In the genomic region with DNA sequence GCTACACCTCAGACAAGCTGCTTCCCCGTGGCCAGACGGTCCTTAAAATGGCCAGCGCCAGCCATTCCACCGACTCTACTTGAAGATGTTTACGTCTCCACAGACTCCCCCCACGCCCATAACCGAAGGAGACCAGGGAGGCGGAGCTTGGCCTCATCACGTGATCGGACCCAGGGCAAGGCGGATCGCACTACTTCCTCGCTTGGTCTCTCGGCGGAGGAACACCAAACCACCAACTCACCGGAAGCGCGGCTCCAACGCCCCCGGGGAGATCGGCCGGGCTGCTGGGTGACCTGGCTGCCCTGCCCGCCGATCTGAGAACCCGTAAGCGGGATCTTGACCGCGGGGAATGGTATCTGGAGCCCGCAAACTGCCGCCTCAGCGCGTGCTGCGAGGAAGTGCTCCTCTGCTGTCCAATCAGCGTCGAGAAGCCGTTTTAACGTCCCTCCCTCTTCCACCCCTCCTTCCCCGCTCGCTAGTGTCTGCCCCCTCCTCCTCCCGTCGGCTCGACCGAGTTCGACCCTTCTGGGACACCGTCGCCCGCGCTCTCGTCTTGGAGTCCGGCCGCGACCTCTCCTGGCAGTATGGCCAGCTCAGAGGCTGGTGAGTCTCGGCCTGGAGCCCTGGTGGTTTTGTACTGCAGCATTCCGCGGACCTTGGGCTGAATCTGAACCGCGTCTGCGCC, we compare ENCODE assay signal across 8 mouse cellular contexts. TPM values are rescaled to one million over a fixed set of nuclear protein-coding genes. Genes with fewer than 3 reads are reported as not detected.
DNase-seq lines count a peak whose midpoint lies in the region; ATAC-seq lines count a peak whose summit lies in the region.

Gene Ddx5 (minus strand): TSS at position 411 of the 685 bp plus-strand sequence.
Gene Cep95 (plus strand): TSS at position 478 of the 685 bp plus-strand sequence.

- peak within 1 kb of the TSS; percentile 99 for H3K27ac ChIP-seq in hindbrain, embryonic 13.5 days

- peaks cover 37% of the 10 kb centered on the region for H3K36me3 ChIP-seq in hindbrain, embryonic 13.5 days

- ATAC-seq in hindbrain, embryonic 13.5 days (ENCODE audit: low FRiP score): peak; percentile 91

- under 1% methylated on average over 58 of the region's 58 CpGs for WGBS in hindbrain, embryonic 13.5 days

- H3K4me3 ChIP-seq in hindbrain, embryonic 13.5 days: peak within 1 kb of the TSS; percentile 89

- H3K27me3 ChIP-seq in hindbrain, embryonic 13.5 days: no peaks in the 10 kb centered on the region

- H3K4me1 ChIP-seq in hindbrain, embryonic 13.5 days (replicated peaks): peaks cover 32% of the 10 kb centered on the region

- peak; percentile 98 for DNase-seq in T-cell, adult 2 months (ENCODE audit: low spot score)
- peak; percentile 98 to 99 for DNase-seq in cerebellum, postnatal 25 days
- DNase-seq in frontal cortex, postnatal 14 days (ENCODE audit: low spot score in 2 of 2): peak; percentile 93 to 97
- peak in 1 of 2 experiments; percentile 97 for DNase-seq in layer of hippocampus, postnatal 14 days (ENCODE audit: low spot score in 2 of 2)
- DNase-seq in lung, postnatal 10 days: peak; percentile 99
- DNase-seq in ovary, postnatal 14 days (ENCODE audit: low spot score): peak; percentile 94
- DNase-seq in thymus, postnatal 25 days: peak; percentile 99

- H3K4me2 ChIP-seq in hindbrain, embryonic 13.5 days: peak within 1 kb of the TSS; percentile 75

- H3K9me3 ChIP-seq in hindbrain, embryonic 13.5 days: no peaks in the 10 kb centered on the region

- H3K9ac ChIP-seq in hindbrain, embryonic 13.5 days: peak within 1 kb of the TSS; percentile 100

RNA-seq across cellular contexts. Expression of gene Ddx5, which starts in this region (rescaled TPM):
- polyA plus RNA-seq in hindbrain, embryonic 13.5 days (2015; fragmentation: Nextera tagmentation; extraction: Ambion mirVana): 431 and 450 TPM in 2 replicates
- 100 to 1,000 TPM; 684 to 691 TPM for total RNA-seq in layer of hippocampus, postnatal 14 days (2021)

RNA-seq across cellular contexts. Expression of gene Cep95, which starts in this region (rescaled TPM):
- polyA plus RNA-seq in hindbrain, embryonic 13.5 days (2015; fragmentation: Nextera tagmentation; extraction: Ambion mirVana): 15.7 and 18.2 TPM in 2 replicates
- 10 to 100 TPM; 12.9 to 15.1 TPM for total RNA-seq in layer of hippocampus, postnatal 14 days (2021)
